Mouse (Mus musculus): ENCODE data around the gene Zyg11b. TPM values are rescaled to one million over a fixed set of nuclear protein-coding genes. Genes with fewer than 3 reads are reported as not detected.

Gene Zyg11b
- total and polyA plus RNA-seq, 3 experiments, result 9.3 to 14.2 (median 11.8) TPM

GRCm38 (mm10) chr4:108317656-108318605 is 17.0 kb upstream of the Zyg11b start:
- Histone ChIP-seq H3K79me2 (replicated peaks; ENCODE audit: control insufficient read depth, extremely low read depth, insufficient read depth, poor library complexity, severe bottlenecking) (no peaks in the 10 kb centered on the region), H3K27ac (ENCODE audit: insufficient read depth, low read depth) (no peak overlapping the region; the same call in 1 of the 2 replicates), H3K4me2 (ENCODE audit: insufficient read depth, low read depth, poor library complexity, severe bottlenecking) (no peak overlapping the region), H3K4me3 (replicated peaks in 1 of 3; ENCODE audit: low read depth in 2 of 3, low read length in 2 of 3, poor library complexity in 1 of 3) (no peak overlapping the region), H3K27me3 (replicated peaks) (no peaks in the 10 kb centered on the region), H3K4me1 (ENCODE audit: control insufficient read depth in 1 of 2, insufficient read depth in 2 of 2) (peaks cover 16 to 48% of the 10 kb centered on the region in 2 experiments), H3K9me3 (replicated peaks; ENCODE audit: low read length) (no peaks in the 10 kb centered on the region), H3K36me3 (replicated peaks in 1 of 2; ENCODE audit: control insufficient read depth in 1 of 2, insufficient read depth in 1 of 2, low read length in 1 of 2) (no peaks in the 10 kb centered on the region), H3K9ac (ENCODE audit: insufficient read depth, low read depth) (no peak overlapping the region)
- in situ Hi-C loops (cut with MboI; ENCODE audit: low pct_ligation_motif_present, low pct_unique_long_range_greater_than_20kb, low sequenced_read_pairs) (no loop called here), dilution Hi-C loops (cut with MboI; ENCODE audit: extremely low pct_ligation_motif_present, extremely low pct_unique_long_range_greater_than_20kb, low sequenced_read_pairs) (no loop called here)
- DNase-seq (ENCODE audit: extremely low read depth), result no peak
- no peak for TF ChIP-seq UBTF (IDR thresholded peaks at IDR 0.05; ENCODE audit: low read depth, low read length)
- TF ChIP-seq EP300 (IDR thresholded peaks at IDR 0.05; ENCODE audit: low read length), result no peak; the same call in 1 of the 2 replicates
- TF ChIP-seq ZKSCAN1 (IDR thresholded peaks at IDR 0.05; ENCODE audit: borderline replicate concordance, low read depth, low read length), result no peak
- TF ChIP-seq USF1 (IDR thresholded peaks at IDR 0.05; ENCODE audit: low read depth, low read length), result no peak
- TF ChIP-seq MYC (IDR thresholded peaks at IDR 0.05; ENCODE audit: low read depth, low read length), result no peak
- no peak for TF ChIP-seq CTCF (conservative IDR thresholded peaks at IDR 0.05 in 1 of 2, IDR thresholded peaks at IDR 0.05 in 1 of 2; ENCODE audit: low read depth in 2 of 2, low read length in 2 of 2)

DNA sequence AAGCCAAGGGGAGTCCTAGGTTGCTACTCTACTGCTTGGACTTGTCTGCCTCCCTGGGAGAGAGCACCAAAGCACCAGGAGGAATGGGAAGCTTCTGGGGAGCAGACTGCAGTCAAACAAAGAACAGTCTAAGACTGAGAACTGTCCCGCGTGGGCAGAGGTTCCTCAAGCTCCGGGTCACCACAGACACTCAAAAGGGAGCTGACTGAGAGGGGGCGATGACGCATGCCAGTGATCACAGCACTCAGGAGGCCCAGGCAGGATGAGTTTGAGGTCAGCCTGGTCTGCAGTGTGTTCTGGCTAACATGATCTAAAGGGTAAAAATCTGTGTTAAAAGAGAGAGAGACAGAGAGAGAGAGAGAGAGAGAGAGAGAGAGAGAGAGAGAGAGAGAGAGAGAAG is 13.1 kb upstream of the Zyg11b start:
- no peaks in the 10 kb centered on the region for H3K27me3 ChIP-seq (replicated peaks)
- TF ChIP-seq CHD1 (IDR thresholded peaks at IDR 0.05; ENCODE audit: low read depth, low read length), result no peak
- TF ChIP-seq EP300 (IDR thresholded peaks at IDR 0.05; ENCODE audit: low read length), result no peak
- no peak for TF ChIP-seq ZKSCAN1 (IDR thresholded peaks at IDR 0.05; ENCODE audit: borderline replicate concordance, low read depth, low read length)
- no peak for TF ChIP-seq RAD21 (IDR thresholded peaks at IDR 0.05; ENCODE audit: low read depth, low read length)
- TF ChIP-seq UBTF (IDR thresholded peaks at IDR 0.05; ENCODE audit: low read depth, low read length), result no peak
- no peak for TF ChIP-seq MEF2A (IDR thresholded peaks at IDR 0.05; ENCODE audit: borderline replicate concordance, low read depth, low read length)
- no peak for TF ChIP-seq ZC3H11A (IDR thresholded peaks at IDR 0.05; ENCODE audit: low read depth, low read length)
- no peak for TF ChIP-seq TBP (conservative IDR thresholded peaks at IDR 0.05; ENCODE audit: low read depth, low read length)
- TF ChIP-seq POLR2AphosphoS2 (IDR thresholded peaks at IDR 0.05; ENCODE audit: low read depth, low read length), result no peak
- no peak for TF ChIP-seq SMC3 (IDR thresholded peaks at IDR 0.05; ENCODE audit: low read depth, low read length)
- no peak for TF ChIP-seq CTCF (conservative IDR thresholded peaks at IDR 0.05 in 1 of 2, IDR thresholded peaks at IDR 0.05 in 1 of 2; ENCODE audit: low read depth in 2 of 2, low read length in 2 of 2)
- TF ChIP-seq GABPA (IDR thresholded peaks at IDR 0.05; ENCODE audit: insufficient replicate concordance, low read depth, low read length), result no peak
- no peak for TF ChIP-seq PAX5 (IDR thresholded peaks at IDR 0.05; ENCODE audit: low read length)
- no peak for TF ChIP-seq SIN3A (IDR thresholded peaks at IDR 0.05; ENCODE audit: low read length)
- no peak for TF ChIP-seq HCFC1 (IDR thresholded peaks at IDR 0.05; ENCODE audit: low read depth, low read length)
- no peak for TF ChIP-seq MAX (IDR thresholded peaks at IDR 0.05; ENCODE audit: low read length)
- TF ChIP-seq MXI1 (IDR thresholded peaks at IDR 0.05; ENCODE audit: low read depth, low read length), result no peak
- no peak for TF ChIP-seq ZMIZ1 (IDR thresholded peaks at IDR 0.05; ENCODE audit: low read depth, low read length)
- no peak for TF ChIP-seq MYC (IDR thresholded peaks at IDR 0.05; ENCODE audit: low read depth, low read length)
- H3K4me1 ChIP-seq (ENCODE audit: control insufficient read depth in 1 of 2, insufficient read depth in 2 of 2), result peaks cover 21 to 42% of the 10 kb centered on the region in 2 experiments
- no peaks in the 10 kb centered on the region for H3K79me2 ChIP-seq (replicated peaks; ENCODE audit: control insufficient read depth, extremely low read depth, insufficient read depth, poor library complexity, severe bottlenecking)
- DNase-seq (ENCODE audit: extremely low read depth), result no peak
- H3K27ac ChIP-seq (ENCODE audit: insufficient read depth, low read depth), result no peak overlapping the region
- H3K4me2 ChIP-seq (ENCODE audit: insufficient read depth, low read depth, poor library complexity, severe bottlenecking), result no peak overlapping the region
- no peak overlapping the region for H3K4me3 ChIP-seq (replicated peaks in 1 of 3; ENCODE audit: low read depth in 2 of 3, low read length in 2 of 3, poor library complexity in 1 of 3)
- H3K9ac ChIP-seq (ENCODE audit: insufficient read depth, low read depth), result no peak overlapping the region
- peaks cover 3% of the 10 kb centered on the region for H3K9me3 ChIP-seq (replicated peaks; ENCODE audit: low read length)
- no peaks in the 10 kb centered on the region for H3K36me3 ChIP-seq (replicated peaks in 1 of 2; ENCODE audit: control insufficient read depth in 1 of 2, insufficient read depth in 1 of 2, low read length in 1 of 2)
- in situ Hi-C loops (cut with MboI; ENCODE audit: low pct_ligation_motif_present, low pct_unique_long_range_greater_than_20kb, low sequenced_read_pairs), result no loop called here
- dilution Hi-C loops (cut with MboI; ENCODE audit: extremely low pct_ligation_motif_present, extremely low pct_unique_long_range_greater_than_20kb, low sequenced_read_pairs), result no loop called here
